Mouse (Mus musculus) lung, adult 2 months (tissue): ENCODE measurements around the gene Slc5a9. TPM values are rescaled to one million over a fixed set of nuclear protein-coding genes. Genes with fewer than 3 reads are reported as not detected.
"Not testable (repeated sequence)": the region's sequence is repeated elsewhere in the genome, so short reads cannot be mapped to it uniquely, and the experiment has no call there.

ENCODE experiments used
- DNase-seq: peaks from one replicate; pipeline ENCODE4 v3.0.0; 2022
- H3K4me1 ChIP-seq: fragments of 200-500 bp; 2 replicates; pipeline ENCODE4 v1.6.1; 2011; ENCODE audit warnings: low read length; ENCODE audit not compliant: control insufficient read depth, insufficient read depth
- H3K4me3 ChIP-seq: fragments of 200-500 bp; replicated peaks from 2 replicates; pipeline ENCODE3; 2011; ENCODE audit warnings: low read depth, mild to moderate bottlenecking, control low read depth, low read length; ENCODE audit errors: extremely low read depth
- CTCF ChIP-seq: fragments of 200-500 bp; IDR thresholded peaks from 2 replicates; pipeline ENCODE4 v1.5.1; 2011; ENCODE audit warnings: mild to moderate bottlenecking, low read length, control low read depth; ENCODE audit not compliant: insufficient read depth
- POLR2A ChIP-seq: fragments of 200-500 bp; IDR thresholded peaks from 2 replicates; pipeline ENCODE4 v1.6.1; 2011; ENCODE audit warnings: low read depth, mild to moderate bottlenecking, control low read depth, low read length, borderline replicate concordance; ENCODE audit errors: extremely low read depth
- WGBS: fragments of 180-500 bp; shearing (Covaris S2); methylation state at CpG from one replicate; pipeline ENCODE4 v1.1.7; 2018; 5-methylcytosine and 5-hydroxymethylcytosine counted together
- polyA plus RNA-seq: library from polyadenylated mRNA; depleted of rRNA; stranded (reverse); fragments of >200 nt; gene quantifications from 2 replicates; pipeline ENCODE4 v1.2.3, GENCODE M21; 2012; rRNA removed

Gene Slc5a9
- polyA plus RNA-seq: 0.29 and 6.5 TPM in 2 replicates

GRCm38 (mm10) chr4:111902775-111903174 is at the start of gene Slc5a9:
Slc5a9 (minus strand) TSS chr4:111902918.
- DNase-seq: no peak
- H3K4me3 ChIP-seq: no peak within 1 kb of the TSS
- no peaks in the 10 kb centered on the region for H3K4me1 ChIP-seq
- TF ChIP-seq POLR2A (no peak), CTCF (no peak)

- TF ChIP-seq CTCF (no peak), POLR2A (no peak)
- Histone ChIP-seq H3K4me3 (no peak within 1 kb of the TSS), H3K4me1 (no peaks in the 10 kb centered on the region)
- WGBS: 86% methylated on average over 1 of the region's 1 CpGs
- no peak for DNase-seq
Observed at GRCm38 (mm10) chr4:111919092-111919491, 16.4 kb upstream of the Slc5a9 start, which contains the start of gene Skint8. Skint8 (plus strand) TSS chr4:111919392.

DNA sequence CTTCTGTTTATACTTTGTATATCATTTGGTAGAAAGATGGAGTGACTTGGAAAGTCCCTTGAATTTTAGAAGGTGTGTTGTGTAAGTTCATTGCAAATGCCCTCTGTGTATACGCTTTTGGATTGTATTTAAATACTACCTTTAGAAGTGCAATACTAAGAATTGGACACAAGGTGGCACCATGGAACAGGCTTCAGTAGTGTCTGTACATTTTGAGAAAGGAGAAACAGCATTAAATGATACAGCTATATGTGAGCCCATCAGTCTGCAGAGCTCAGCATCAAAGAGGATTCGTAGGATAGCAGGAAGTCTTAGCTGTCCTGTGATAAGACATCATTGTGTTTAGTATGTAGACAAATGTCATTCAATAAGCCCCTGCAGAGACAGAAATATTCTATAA is 5.2 kb upstream of the Slc5a9 start:
- WGBS: 30% methylated on average over 2 of the region's 2 CpGs
- TF ChIP-seq POLR2A (no peak), CTCF (no peak)
- Histone ChIP-seq H3K4me1 (no peaks in the 10 kb centered on the region), H3K4me3 (no peak overlapping the region)
- DNase-seq: no peak

DNA sequence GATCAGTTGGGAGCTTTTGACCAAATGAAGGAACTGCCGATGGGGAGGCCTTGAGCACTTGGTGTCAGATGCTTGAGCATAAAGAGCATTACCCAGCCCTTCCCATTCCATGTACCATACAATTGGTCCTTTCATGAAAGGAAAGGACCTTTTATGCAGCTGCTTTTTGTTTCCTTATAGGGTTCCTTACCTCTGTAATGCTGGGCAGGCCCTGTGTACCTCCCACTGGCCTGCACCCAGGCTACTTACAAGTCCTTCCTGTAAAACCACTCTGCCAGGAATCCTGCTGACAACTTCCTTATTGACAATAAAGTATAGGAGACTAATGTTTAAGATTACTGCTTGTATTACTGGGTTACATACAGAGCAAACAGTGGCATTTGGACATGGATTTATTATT is 1.2 kb downstream of the Slc5a9 start:
- DNase-seq: no peak
- no peaks in the 10 kb centered on the region for H3K4me1 ChIP-seq
- 76% methylated on average over 1 of the region's 1 CpGs for WGBS
- no peak for TF ChIP-seq CTCF
- TF ChIP-seq POLR2A: no peak
- H3K4me3 ChIP-seq: no peak overlapping the region

GRCm38 (mm10) chr4:111900491-111900890 is 2.2 kb downstream of the Slc5a9 start:
- DNase-seq, H3K4me1 ChIP-seq, H3K4me3 ChIP-seq: not testable (repeated sequence)
- 56% methylated on average over 1 of the region's 1 CpGs for WGBS

GRCm38 (mm10) chr4:111898566-111898965 is 4.2 kb downstream of the Slc5a9 start:
- H3K4me1 ChIP-seq: no peaks in the 10 kb centered on the region
- no peak overlapping the region for H3K4me3 ChIP-seq
- TF ChIP-seq POLR2A (no peak), CTCF (no peak)
- 56% methylated on average over 4 of the region's 4 CpGs for WGBS
- DNase-seq: no peak

GRCm38 (mm10) chr4:111897755-111898154 is 5.0 kb downstream of the Slc5a9 start:
- WGBS: 10% methylated on average over 1 of the region's 1 CpGs
- H3K4me1 ChIP-seq: no peaks in the 10 kb centered on the region
- TF ChIP-seq CTCF (no peak), POLR2A (no peak)
- no peak overlapping the region for H3K4me3 ChIP-seq
- DNase-seq: no peak

- DNase-seq: no peak
- Histone ChIP-seq H3K4me3 (no peak overlapping the region), H3K4me1 (no peaks in the 10 kb centered on the region)
- TF ChIP-seq CTCF (no peak), POLR2A (no peak)
Observed at GRCm38 (mm10) chr4:111892138-111892537, 10.6 kb downstream of the Slc5a9 start.

- 9% methylated on average over 4 of the region's 4 CpGs for WGBS
- TF ChIP-seq POLR2A (no peak), CTCF (no peak)
- no peaks in the 10 kb centered on the region; the same call in 1 of the 2 replicates for H3K4me1 ChIP-seq
- H3K4me3 ChIP-seq: no peak overlapping the region
- DNase-seq: peak; percentile 68
Observed at GRCm38 (mm10) chr4:111886607-111887006, 16.1 kb downstream of the Slc5a9 start.

GRCm38 (mm10) chr4:111886018-111886417 is 16.7 kb downstream of the Slc5a9 start:
- DNase-seq: peak; percentile 63
- H3K4me3 ChIP-seq: no peak overlapping the region
- 4% methylated on average over 7 of the region's 7 CpGs for WGBS
- TF ChIP-seq POLR2A: no peak
- TF ChIP-seq CTCF: no peak; the same call in 1 of the 2 replicates
- H3K4me1 ChIP-seq: no peaks in the 10 kb centered on the region; the same call in 1 of the 2 replicates

DNA sequence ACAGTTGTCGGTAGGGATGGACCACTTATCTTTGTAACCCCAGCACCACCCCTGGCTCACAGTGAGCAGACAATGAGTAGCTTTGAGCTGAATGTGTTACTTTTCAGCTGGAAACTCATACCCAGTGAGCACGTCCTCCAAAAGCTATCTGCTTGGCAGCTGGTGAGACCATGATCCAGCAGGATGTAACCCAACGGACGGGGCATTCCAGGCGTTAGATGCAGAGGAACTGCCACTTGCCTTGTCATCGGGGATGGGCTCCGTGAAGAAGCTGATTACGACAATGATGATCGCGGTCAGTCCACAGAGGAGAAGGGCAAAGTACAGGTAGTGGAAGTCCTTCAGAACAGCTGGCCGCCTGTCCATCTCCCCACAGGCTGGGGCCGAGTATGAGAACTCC is 19.2 kb downstream of the Slc5a9 start:
- Histone ChIP-seq H3K4me3 (no peak overlapping the region), H3K4me1 (no peaks in the 10 kb centered on the region; the same call in 1 of the 2 replicates)
- TF ChIP-seq POLR2A (no peak), CTCF (no peak)
- no peak for DNase-seq
- 85% methylated on average over 12 of the region's 12 CpGs for WGBS
